Mouse (Mus musculus) forebrain, postnatal 0 days (tissue): ENCODE results near the gene H2afx. TPM values are rescaled to one million over a fixed set of nuclear protein-coding genes. Genes with fewer than 3 reads are reported as not detected.
A peak's percentile ranks its signal among the peaks of the same experiment; 100 is the strongest.

Experiments
- ATAC-seq: fragments of 200-750 bp; cut with Nextera tagmentation; 2 replicates; pipeline ENCODE4 v1.8.0; 2017; ENCODE audit warnings: mild to moderate bottlenecking, moderate library complexity
- DNase-seq: peaks from one replicate; pipeline ENCODE4 v3.0.0-alpha.2; 2015
- H3K27ac ChIP-seq: fragments of 300-500 bp; sonication (generic); 2 replicates; pipeline ENCODE4 v1.5.1; 2014; ENCODE audit warnings: low read depth, mild to moderate bottlenecking, antibody characterized with exemption, low read length, moderate library complexity, mixed read lengths
- H3K27me3 ChIP-seq: fragments of 300-500 bp; sonication (generic); 2 replicates; pipeline ENCODE4 v1.6.1; 2014; ENCODE audit warnings: mild to moderate bottlenecking, low read length, mixed read lengths; ENCODE audit not compliant: insufficient read depth
- H3K36me3 ChIP-seq: fragments of 300-500 bp; sonication (generic); 2 replicates; pipeline ENCODE4 v1.6.1; 2014; ENCODE audit warnings: mild to moderate bottlenecking, moderate library complexity; ENCODE audit not compliant: insufficient read depth
- H3K4me1 ChIP-seq: fragments of 300-500 bp; sonication (generic); 2 replicates; pipeline ENCODE4 v1.6.1; 2014; ENCODE audit warnings: antibody characterized with exemption; ENCODE audit not compliant: insufficient read depth
- H3K4me2 ChIP-seq: fragments of 300-500 bp; sonication (generic); 2 replicates; pipeline ENCODE4 v1.6.1; 2014; ENCODE audit warnings: low read depth, mild to moderate bottlenecking, moderate library complexity
- H3K4me3 ChIP-seq: fragments of 300-500 bp; sonication (generic); 2 replicates; pipeline ENCODE4 v1.5.1; 2014; ENCODE audit warnings: low read depth, low read length, mixed read lengths
- H3K9ac ChIP-seq: fragments of 300-500 bp; sonication (generic); 2 replicates; pipeline ENCODE4 v1.6.1; 2014; ENCODE audit warnings: mild to moderate bottlenecking
- H3K9me3 ChIP-seq: fragments of 300-500 bp; sonication (generic); 2 replicates; pipeline ENCODE4 v1.6.1; 2016; ENCODE audit warnings: low read length
- CTCF ChIP-seq: sonication (generic); IDR thresholded peaks from 2 replicates; pipeline ENCODE4 v1.5.1; 2016; ENCODE audit warnings: antibody characterized with exemption, control low read depth, low read depth
- WGBS: fragments of 180-500 bp; shearing (Covaris S2); extraction: QIAGEN DNeasy Blood & Tissue Kit; methylation state at CpG from one replicate; pipeline ENCODE4 v1.1.7; 2014; 5-methylcytosine and 5-hydroxymethylcytosine counted together
- polyA plus RNA-seq: library from polyadenylated mRNA; unstranded; fragments of >200 nt; fragmentation: Nextera tagmentation; extraction: Ambion mirVana; gene quantifications from 2 replicates; pipeline ENCODE4 v1.2.1, GENCODE M21; 2015
- total RNA-seq: library from RNA; depleted of rRNA; stranded (reverse); fragments of >200 nt; gene quantifications from 2 replicates; pipeline ENCODE4 v1.2.3, GENCODE M21; 2014

H2afx gene
- total and polyA plus RNA-seq, 2 experiments from 2014 or later, result 97.8 to 143 TPM

GRCm38 (mm10) chr9:44342173-44342572 is 7.7 kb downstream of the H2afx start:
- ATAC-seq, result no peak
- H3K9ac ChIP-seq, result no peak overlapping the region
- no peak overlapping the region for H3K4me3 ChIP-seq
- H3K9me3 ChIP-seq, result no peaks in the 10 kb centered on the region
- H3K36me3 ChIP-seq, result peaks cover 5% of the 10 kb centered on the region; the same call in 1 of the 2 replicates
- TF ChIP-seq CTCF, result no peak
- no peaks in the 10 kb centered on the region for H3K27me3 ChIP-seq
- peaks cover 3% of the 10 kb centered on the region; the same call in 1 of the 2 replicates for H3K4me1 ChIP-seq
- H3K27ac ChIP-seq, result no peak overlapping the region
- no peak for DNase-seq
- WGBS, result 79% methylated on average over 3 of the region's 3 CpGs
- no peak overlapping the region for H3K4me2 ChIP-seq

DNA sequence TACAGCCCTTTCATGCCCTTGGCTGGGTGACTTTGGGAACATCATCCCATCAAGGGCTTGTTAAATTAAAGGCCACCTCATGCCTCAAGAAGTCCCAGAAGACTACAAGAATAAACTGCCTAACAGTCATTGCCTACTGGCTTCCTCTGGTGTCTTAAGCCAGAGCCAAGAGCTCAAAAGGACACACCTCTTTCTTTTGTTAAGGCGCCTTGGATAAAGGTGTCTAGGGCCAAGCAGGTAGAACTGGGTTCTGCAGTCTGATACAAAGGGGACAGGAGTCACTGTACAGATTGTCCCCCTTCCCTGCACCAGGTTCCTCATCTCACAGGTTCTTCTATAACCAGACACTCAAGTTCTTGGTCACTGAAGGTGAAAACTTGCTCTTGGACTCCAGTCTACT is 8.1 kb downstream of the H2afx start:
- Histone ChIP-seq H3K9ac (no peak overlapping the region), H3K4me2 (0 out of 2 replicates have a peak overlapping the region, but pooled peaks have one; percentile 65), H3K9me3 (no peaks in the 10 kb centered on the region), H3K4me3 (no peak overlapping the region), H3K27ac (no peak overlapping the region), H3K27me3 (no peaks in the 10 kb centered on the region), H3K4me1 (peaks cover 3% of the 10 kb centered on the region; the same call in 1 of the 2 replicates), H3K36me3 (peaks cover 9% of the 10 kb centered on the region)
- ATAC-seq, result no peak
- TF ChIP-seq CTCF, result no peak
- WGBS, result 78% methylated on average over 1 of the region's 1 CpGs
- no peak for DNase-seq

- DNase-seq (no peak), ATAC-seq (no peak)
- peaks cover 16% of the 10 kb centered on the region for H3K36me3 ChIP-seq
- peak overlapping the region; percentile 91; the same call in 1 of the 2 replicates for H3K27ac ChIP-seq
- peak overlapping the region; percentile 80 for H3K4me3 ChIP-seq
- WGBS, result 9% methylated on average over 6 of the region's 6 CpGs
- H3K4me2 ChIP-seq, result peak overlapping the region; percentile 65
- TF ChIP-seq CTCF, result no peak
- no peaks in the 10 kb centered on the region for H3K9me3 ChIP-seq
- H3K27me3 ChIP-seq, result no peaks in the 10 kb centered on the region
- peaks cover 3% of the 10 kb centered on the region; the same call in 1 of the 2 replicates for H3K4me1 ChIP-seq
- H3K9ac ChIP-seq, result peak overlapping the region; percentile 79
These were observed 8.8 kb downstream of the H2afx start for GRCm38 (mm10) chr9:44343290-44343689.

DNA sequence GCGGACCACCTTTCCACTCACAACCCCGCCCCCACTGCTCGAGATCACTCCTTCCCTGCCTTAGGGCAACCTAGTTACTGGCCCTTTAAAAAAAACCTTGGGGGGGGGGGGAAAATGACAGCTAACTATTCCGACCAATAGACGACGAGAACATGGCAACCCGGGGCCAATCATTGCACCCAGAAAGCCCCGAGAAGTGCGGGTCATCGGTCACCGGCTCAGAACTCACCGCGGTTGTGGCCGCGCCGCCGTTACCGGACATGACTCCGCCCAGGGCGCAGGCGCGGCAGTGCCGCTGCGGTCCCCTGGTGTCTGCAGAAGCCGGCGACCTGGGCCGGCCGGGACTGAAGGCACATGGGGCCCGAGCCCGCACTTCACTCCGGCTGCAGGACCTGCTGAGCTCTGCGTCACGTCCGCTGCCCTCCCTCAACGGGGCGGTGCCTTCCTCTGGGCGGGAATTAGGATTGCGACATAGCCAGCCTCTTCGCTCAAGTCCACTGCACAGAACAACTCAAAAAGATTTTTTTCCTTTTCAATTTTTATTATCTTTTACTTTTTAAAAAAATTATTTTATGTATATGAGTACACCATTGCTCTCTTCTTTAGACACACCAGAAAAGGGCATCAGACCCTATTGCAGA is 9.4 kb downstream of the H2afx start, which contains the start of gene Hmbs:
Gene Hmbs (minus strand): TSS at position 448 of the 641 bp plus-strand sequence.
- peaks cover 22% of the 10 kb centered on the region for H3K36me3 ChIP-seq
- peak; percentile 98 for ATAC-seq
- DNase-seq, result peak; percentile 92
- H3K27me3 ChIP-seq, result no peaks in the 10 kb centered on the region
- H3K9ac ChIP-seq, result peak within 1 kb of the TSS; percentile 79
- WGBS, result under 1% methylated on average over 39 of the region's 39 CpGs
- H3K27ac ChIP-seq, result peak within 1 kb of the TSS; percentile 91
- H3K4me3 ChIP-seq, result peak within 1 kb of the TSS; percentile 80
- TF ChIP-seq CTCF, result no peak
- no peaks in the 10 kb centered on the region for H3K9me3 ChIP-seq
- H3K4me2 ChIP-seq, result peak within 1 kb of the TSS; percentile 65
- H3K4me1 ChIP-seq, result peaks cover 3% of the 10 kb centered on the region; the same call in 1 of the 2 replicates

GRCm38 (mm10) chr9:44345570-44346433 is 11.3 kb downstream of the H2afx start:
- ATAC-seq (no peak), DNase-seq (no peak)
- H3K27ac ChIP-seq, result no peak overlapping the region
- WGBS, result 94% methylated on average over 6 of the region's 6 CpGs
- no peak overlapping the region for H3K4me3 ChIP-seq
- no peaks in the 10 kb centered on the region for H3K27me3 ChIP-seq
- H3K36me3 ChIP-seq, result peaks cover 30% of the 10 kb centered on the region
- TF ChIP-seq CTCF, result no peak
- no peak overlapping the region for H3K4me2 ChIP-seq
- H3K9ac ChIP-seq, result no peak overlapping the region
- H3K9me3 ChIP-seq, result no peaks in the 10 kb centered on the region
- H3K4me1 ChIP-seq, result peaks cover 3% of the 10 kb centered on the region; the same call in 1 of the 2 replicates

DNA sequence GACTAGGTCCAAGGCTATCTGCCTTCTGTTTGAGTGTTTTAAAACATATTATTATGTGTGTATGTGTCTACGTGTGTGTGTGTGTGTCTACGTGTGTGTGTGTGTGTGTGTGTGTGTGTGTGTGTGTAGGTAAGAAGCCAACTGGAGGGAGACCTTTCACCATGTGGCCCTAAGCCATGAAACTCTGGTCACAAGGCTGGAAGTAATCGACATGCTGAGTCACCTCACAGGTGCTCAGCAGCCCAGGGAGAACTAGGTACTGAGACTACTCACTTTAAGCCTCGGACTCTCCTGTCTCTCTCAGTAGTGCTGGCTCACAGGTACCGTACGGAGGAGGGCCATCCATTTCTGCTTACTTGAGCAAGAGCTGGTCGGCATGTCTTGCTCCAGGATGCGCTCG is 12.7 kb downstream of the H2afx start:
- H3K27me3 ChIP-seq, result no peaks in the 10 kb centered on the region
- WGBS, result 92% methylated on average over 9 of the region's 9 CpGs
- no peak overlapping the region for H3K9ac ChIP-seq
- no peak overlapping the region for H3K4me3 ChIP-seq
- H3K9me3 ChIP-seq, result no peaks in the 10 kb centered on the region
- TF ChIP-seq CTCF, result no peak
- peaks cover 3% of the 10 kb centered on the region; the same call in 1 of the 2 replicates for H3K4me1 ChIP-seq
- no peak for ATAC-seq
- H3K4me2 ChIP-seq, result no peak overlapping the region
- H3K36me3 ChIP-seq, result peaks cover 39% of the 10 kb centered on the region
- no peak overlapping the region for H3K27ac ChIP-seq
- no peak for DNase-seq
